Mouse (Mus musculus) spleen, adult 2 months (tissue): ENCODE measurements around the gene C130032M10Rik.

Source experiments
- CTCF ChIP-seq: fragments of 200-500 bp; IDR thresholded peaks from 2 replicates; pipeline ENCODE4 v1.5.1; 2011; ENCODE audit warnings: mild to moderate bottlenecking, inconsistent platforms; ENCODE audit not compliant: insufficient read depth, insufficient read length, insufficient replicate concordance; ENCODE audit errors: extremely low read depth
- POLR2A ChIP-seq: fragments of 200-500 bp; IDR thresholded peaks from 2 replicates; pipeline ENCODE4 v1.6.1; 2011; ENCODE audit warnings: low read depth, low read length, inconsistent platforms

DNA sequence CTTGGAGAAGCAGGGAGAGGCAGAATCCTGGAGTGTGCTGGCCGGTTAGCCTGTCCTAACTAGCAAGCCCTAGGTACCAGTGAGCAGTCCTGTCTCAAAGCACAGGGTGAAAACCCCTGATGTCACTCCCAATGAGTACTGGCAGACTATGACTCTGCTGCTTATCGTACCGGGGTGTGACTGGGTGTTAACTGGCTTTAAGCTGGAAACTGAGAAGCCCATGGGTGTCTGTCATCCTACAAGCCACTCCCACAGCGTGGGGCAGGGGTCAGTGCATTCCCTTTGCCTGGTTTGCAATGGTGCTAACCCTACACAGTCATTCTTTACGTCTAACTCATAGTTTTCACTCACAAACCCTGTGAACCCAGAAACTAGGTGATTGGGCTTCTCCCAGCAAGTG, 47.3 kb upstream of the C130032M10Rik start:
- no peak for TF ChIP-seq POLR2A
- no peak for TF ChIP-seq CTCF
